Mouse (Mus musculus) kidney, adult 2 months (tissue): ENCODE results near the gene Wwox. TPM values are rescaled to one million over a fixed set of nuclear protein-coding genes. Genes with fewer than 3 reads are reported as not detected.

Experiments
- DNase-seq: peaks from one replicate; pipeline ENCODE4 v3.0.0; 2021
- H3K27ac ChIP-seq: fragments of 200-500 bp; 2 replicates; pipeline ENCODE4 v1.5.1; 2012; ENCODE audit warnings: low read depth, low read length, control low read depth, inconsistent platforms; ENCODE audit not compliant: insufficient read depth
- H3K27me3 ChIP-seq: fragments of 200-500 bp; replicated peaks from 2 replicates; pipeline ENCODE4 v1.6.1; 2012; ENCODE audit warnings: mild to moderate bottlenecking, moderate library complexity, low read length, inconsistent platforms; ENCODE audit not compliant: control insufficient read depth, insufficient read depth
- H3K36me3 ChIP-seq: fragments of 200-500 bp; 2 replicates; pipeline ENCODE4 v1.6.1; 2012; ENCODE audit warnings: mild to moderate bottlenecking, moderate library complexity, low read length, inconsistent platforms; ENCODE audit not compliant: control insufficient read depth, insufficient read depth
- H3K4me1 ChIP-seq: fragments of 200-500 bp; 2 replicates; pipeline ENCODE4 v1.6.1; 2011; ENCODE audit warnings: low read length; ENCODE audit not compliant: control insufficient read depth, insufficient read depth
- H3K4me3 ChIP-seq: fragments of 200-500 bp; 2 replicates; pipeline ENCODE4 v1.5.1; 2011; ENCODE audit warnings: mild to moderate bottlenecking, low read depth, low read length, control low read depth; ENCODE audit not compliant: insufficient read depth
- CTCF ChIP-seq: fragments of 200-500 bp; conservative IDR thresholded peaks from 2 replicates; pipeline ENCODE4 v1.5.1; 2011; ENCODE audit warnings: low read depth, mild to moderate bottlenecking, control low read depth, low read length, moderate library complexity, mixed read lengths; ENCODE audit not compliant: insufficient read depth, insufficient read length
- POLR2A ChIP-seq: fragments of 200-500 bp; IDR thresholded peaks from one replicate; pipeline ENCODE4 v1.6.1; 2011; ENCODE audit warnings: low read depth, low read length, control low read depth
- WGBS: fragments of 180-500 bp; shearing (Covaris S2); methylation state at CpG from one replicate; pipeline ENCODE4 v1.1.7; 2018; 5-methylcytosine and 5-hydroxymethylcytosine counted together
- polyA plus RNA-seq: library from polyadenylated mRNA; depleted of rRNA; stranded (reverse); fragments of >200 nt; gene quantifications from 2 replicates; pipeline ENCODE4 v1.2.3, GENCODE M21; 2012

Wwox gene
- polyA plus RNA-seq, 1 experiment, result 15.3 TPM

- Histone ChIP-seq H3K4me1 (no peaks in the 10 kb centered on the region), H3K27ac (no peak overlapping the region), H3K27me3 (no peaks in the 10 kb centered on the region), H3K4me3 (no peak overlapping the region), H3K36me3 (no peaks in the 10 kb centered on the region)
- WGBS, result 63% methylated on average over 9 of the region's 9 CpGs
- DNase-seq, result no peak
- TF ChIP-seq CTCF (no peak), POLR2A (no peak)
Observed at GRCm38 (mm10) chr8:114831595-114831994, 392.1 kb downstream of the Wwox start.

- Histone ChIP-seq H3K27me3 (no peaks in the 10 kb centered on the region), H3K4me1 (no peaks in the 10 kb centered on the region), H3K36me3 (no peaks in the 10 kb centered on the region), H3K4me3 (no peak overlapping the region), H3K27ac (no peak overlapping the region)
- DNase-seq, result no peak
- 75% methylated on average over 8 of the region's 8 CpGs for WGBS
- TF ChIP-seq CTCF (no peak), POLR2A (no peak)
Observed at GRCm38 (mm10) chr8:114832251-114832774, 392.9 kb downstream of the Wwox start.

GRCm38 (mm10) chr8:114834730-114835129 is 395.3 kb downstream of the Wwox start:
- WGBS, result 61% methylated on average over 15 of the region's 15 CpGs
- Histone ChIP-seq H3K27ac (no peak overlapping the region), H3K4me1 (no peaks in the 10 kb centered on the region), H3K4me3 (no peak overlapping the region), H3K36me3 (no peaks in the 10 kb centered on the region), H3K27me3 (no peaks in the 10 kb centered on the region)
- TF ChIP-seq CTCF (no peak), POLR2A (no peak)
- no peak for DNase-seq

- Histone ChIP-seq H3K4me3 (no peak overlapping the region), H3K27ac (no peak overlapping the region), H3K36me3 (no peaks in the 10 kb centered on the region), H3K4me1 (no peaks in the 10 kb centered on the region), H3K27me3 (no peaks in the 10 kb centered on the region)
- 82% methylated on average over 10 of the region's 10 CpGs for WGBS
- no peak for DNase-seq
- no peak for TF ChIP-seq CTCF
- TF ChIP-seq POLR2A, result no peak
Observed at GRCm38 (mm10) chr8:114839998-114840397, 400.5 kb downstream of the Wwox start.

GRCm38 (mm10) chr8:114847666-114848065 is 408.2 kb downstream of the Wwox start:
- no peak for DNase-seq
- TF ChIP-seq POLR2A, result no peak
- TF ChIP-seq CTCF, result no peak
- Histone ChIP-seq H3K4me1 (no peaks in the 10 kb centered on the region), H3K4me3 (no peak overlapping the region), H3K36me3 (no peaks in the 10 kb centered on the region), H3K27ac (no peak overlapping the region), H3K27me3 (no peaks in the 10 kb centered on the region)
- 95% methylated on average over 7 of the region's 7 CpGs for WGBS

DNA sequence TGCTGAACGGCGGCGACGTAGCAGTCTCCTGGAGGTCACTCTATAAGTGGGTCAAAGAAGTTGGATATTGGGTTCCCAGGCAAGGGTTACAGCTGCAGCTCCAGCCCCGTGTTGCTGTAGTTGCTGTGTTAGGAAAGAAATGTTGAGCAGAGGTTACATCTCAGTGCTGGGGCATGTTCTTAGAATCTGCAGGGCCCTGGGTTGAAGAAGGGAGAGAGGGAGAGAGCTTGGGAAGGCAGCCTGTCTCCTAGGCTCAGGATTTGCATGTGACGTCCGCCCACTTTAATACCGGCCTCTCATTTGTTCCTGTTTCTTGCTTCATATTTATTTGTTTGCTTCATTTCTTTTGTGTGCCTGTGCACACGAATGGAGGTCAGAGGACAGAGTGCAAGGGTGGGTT is 410.0 kb downstream of the Wwox start:
- Histone ChIP-seq H3K27me3 (no peaks in the 10 kb centered on the region), H3K4me1 (no peaks in the 10 kb centered on the region), H3K27ac (no peak overlapping the region), H3K36me3 (no peaks in the 10 kb centered on the region), H3K4me3 (no peak overlapping the region)
- DNase-seq, result no peak
- TF ChIP-seq POLR2A (no peak), CTCF (no peak)
- WGBS, result 62% methylated on average over 9 of the region's 9 CpGs

GRCm38 (mm10) chr8:114850014-114850870 is 410.8 kb downstream of the Wwox start:
- no peak for DNase-seq
- TF ChIP-seq POLR2A (no peak), CTCF (no peak)
- no peaks in the 10 kb centered on the region for H3K27me3 ChIP-seq
- H3K4me1 ChIP-seq, result no peaks in the 10 kb centered on the region
- H3K36me3 ChIP-seq, result no peaks in the 10 kb centered on the region
- H3K4me3 ChIP-seq, result no peak overlapping the region
- 56% methylated on average over 15 of the region's 15 CpGs for WGBS
- H3K27ac ChIP-seq, result no peak overlapping the region
